Mouse (Mus musculus): ENCODE measurements at regions not wholly inside any gene's neighbourhood (a gene's known extent, or its start where the extent isn't known, plus 50 kb on each side); places are given as distances from the start of the nearest gene placed in this dataset.

DNA sequence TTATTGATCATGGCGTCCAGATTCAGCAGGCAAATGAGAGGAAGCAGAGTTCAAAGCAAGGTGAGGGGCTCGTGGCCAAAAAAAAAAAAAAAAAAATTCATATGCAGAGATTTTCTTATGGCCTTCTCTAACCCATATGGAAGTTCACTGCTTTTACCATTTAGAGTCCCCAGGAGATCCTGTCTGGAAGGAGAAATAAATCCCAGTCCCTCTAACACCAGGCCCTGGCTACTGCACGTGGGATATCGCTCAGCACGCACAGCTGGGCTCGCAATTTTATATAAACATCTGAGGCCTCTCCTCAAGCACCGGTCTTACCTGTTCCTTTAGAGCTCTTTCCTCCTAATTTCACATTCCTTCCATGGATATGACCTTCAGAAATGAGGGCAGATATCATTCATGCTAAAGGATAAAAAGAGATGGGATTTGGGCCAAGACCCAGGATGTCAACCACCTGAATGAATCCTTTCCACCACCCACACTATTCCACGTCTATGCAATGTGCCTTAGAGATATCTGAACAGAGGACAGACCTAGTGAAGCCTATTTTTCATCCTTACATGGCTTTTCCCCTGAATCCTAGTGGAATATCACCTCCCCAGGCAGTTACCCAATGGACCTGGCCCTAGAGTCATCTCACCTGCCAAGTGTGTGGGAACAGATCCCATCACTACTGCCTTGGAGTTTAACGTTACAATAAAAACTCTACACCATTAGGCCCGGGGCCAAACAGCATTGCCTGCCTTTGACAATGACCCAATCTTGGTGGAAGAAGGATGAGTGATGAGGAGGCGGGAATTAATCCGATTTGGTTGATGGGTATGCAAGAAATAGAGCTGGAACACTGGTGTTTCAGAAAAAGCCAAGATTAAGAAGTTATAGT lies 161.9 kb downstream of the Trim52 start:
- peaks cover 0 to 2% of the 10 kb centered on the region in 2 experiments; a peak in 2 of 4 replicates for H3K4me1 ChIP-seq (ENCODE audit: control insufficient read depth in 1 of 2, insufficient read depth in 2 of 2, low read length in 2 of 2)
- no peaks in the 10 kb centered on the region for H3K27me3 ChIP-seq (ENCODE audit: control insufficient read depth in 1 of 2, insufficient read depth in 2 of 2, low read length in 2 of 2)
- H3K9ac ChIP-seq (ENCODE audit: control insufficient read depth, low read depth, low read length, poor library complexity, severe bottlenecking), result no peak overlapping the region
- no peak for DNase-seq (ENCODE audit: low read depth, low spot score)
- no peaks in the 10 kb centered on the region for H3K9me3 ChIP-seq (replicated peaks; ENCODE audit: insufficient read depth, low read length)
- no peak overlapping the region for H3K27ac ChIP-seq (ENCODE audit: control insufficient read depth, low read depth, low read length)
- no peak overlapping the region for H3K4me3 ChIP-seq (ENCODE audit: control insufficient read depth in 1 of 2, insufficient read depth in 1 of 2, low read depth in 2 of 2, low read length in 2 of 2)
- TF ChIP-seq ZNF384 (IDR thresholded peaks at IDR 0.05; ENCODE audit: low read depth, low read length) (no peak), USF1 (IDR thresholded peaks at IDR 0.05; ENCODE audit: low read depth, low read length) (no peak)
- H3K36me3 ChIP-seq (ENCODE audit: control insufficient read depth in 1 of 2, insufficient read depth in 2 of 2, low read length in 2 of 2), result peaks cover 0 to 2% of the 10 kb centered on the region in 2 experiments; a peak in 1 of 4 replicates
- no peaks in the 10 kb centered on the region for H3K79me2 ChIP-seq (ENCODE audit: control insufficient read depth, insufficient read depth, low read length, poor library complexity)

- TF ChIP-seq GATA1 (IDR thresholded peaks at IDR 0.05; ENCODE audit: low read depth, low read length) (no peak), ZC3H11A (IDR thresholded peaks at IDR 0.05; ENCODE audit: low read depth, low read length) (no peak), E2F4 (IDR thresholded peaks at IDR 0.05; ENCODE audit: borderline replicate concordance, low read depth, low read length) (no peak), MAX (IDR thresholded peaks at IDR 0.05; ENCODE audit: low read length) (no peak), USF2 (IDR thresholded peaks at IDR 0.05; ENCODE audit: borderline replicate concordance in 1 of 2, insufficient read depth in 1 of 2, low read depth in 1 of 2, low read length in 2 of 2) (no peak), NELFE (IDR thresholded peaks at IDR 0.05; ENCODE audit: low read depth, low read length) (no peak), MYC (IDR thresholded peaks at IDR 0.05; ENCODE audit: low read depth, low read length) (no peak), JUND (IDR thresholded peaks at IDR 0.05; ENCODE audit: low read depth, low read length) (no peak), UBTF (IDR thresholded peaks at IDR 0.05; ENCODE audit: borderline replicate concordance, insufficient read depth, low read depth, low read length) (no peak)
- Histone ChIP-seq H3K4me3 (ENCODE audit: control insufficient read depth in 1 of 2, insufficient read depth in 1 of 2, low read depth in 2 of 2, low read length in 2 of 2) (no peak overlapping the region), H3K27me3 (ENCODE audit: control insufficient read depth in 1 of 2, insufficient read depth in 2 of 2, low read length in 2 of 2) (no peaks in the 10 kb centered on the region), H3K79me2 (ENCODE audit: control insufficient read depth, insufficient read depth, low read length, poor library complexity) (no peaks in the 10 kb centered on the region), H3K36me3 (ENCODE audit: control insufficient read depth in 1 of 2, insufficient read depth in 2 of 2, low read length in 2 of 2) (peaks cover 0 to 2% of the 10 kb centered on the region in 2 experiments; a peak in 1 of 4 replicates), H3K4me1 (ENCODE audit: control insufficient read depth in 1 of 2, insufficient read depth in 2 of 2, low read length in 2 of 2) (peaks cover 0 to 2% of the 10 kb centered on the region in 2 experiments; a peak in 2 of 4 replicates), H3K9me3 (replicated peaks; ENCODE audit: insufficient read depth, low read length) (no peaks in the 10 kb centered on the region), H3K27ac (ENCODE audit: control insufficient read depth, low read depth, low read length) (no peak overlapping the region), H3K9ac (ENCODE audit: control insufficient read depth, low read depth, low read length, poor library complexity, severe bottlenecking) (no peak overlapping the region)
- DNase-seq (ENCODE audit: low read depth, low spot score), result no peak
Measured at GRCm38 (mm10) chr14:106269680-106270079, 163.7 kb downstream of the Trim52 start.

GRCm38 (mm10) chr14:106313558-106313957 lies 207.6 kb downstream of the Trim52 start:
- no peaks in the 10 kb centered on the region; a peak in 2 of 4 replicates for H3K36me3 ChIP-seq (ENCODE audit: control insufficient read depth in 1 of 2, insufficient read depth in 2 of 2, low read length in 2 of 2)
- no peaks in the 10 kb centered on the region for H3K9me3 ChIP-seq (replicated peaks; ENCODE audit: insufficient read depth, low read length)

More at GRCm38 (mm10) chr14:106313558-106313957, 207.6 kb downstream of the Trim52 start:
- Histone ChIP-seq H3K27me3 (ENCODE audit: control insufficient read depth in 1 of 2, insufficient read depth in 2 of 2, low read length in 2 of 2) (no peaks in the 10 kb centered on the region), H3K9ac (ENCODE audit: control insufficient read depth, low read depth, low read length, poor library complexity, severe bottlenecking) (no peak overlapping the region), H3K79me2 (ENCODE audit: control insufficient read depth, insufficient read depth, low read length, poor library complexity) (no peaks in the 10 kb centered on the region), H3K4me3 (ENCODE audit: control insufficient read depth in 1 of 2, insufficient read depth in 1 of 2, low read depth in 2 of 2, low read length in 2 of 2) (no peak overlapping the region), H3K27ac (ENCODE audit: control insufficient read depth, low read depth, low read length) (no peak overlapping the region), H3K4me1 (ENCODE audit: control insufficient read depth in 1 of 2, insufficient read depth in 2 of 2, low read length in 2 of 2) (no peaks in the 10 kb centered on the region; a peak in 1 of 4 replicates)
- TF ChIP-seq GATA1 (IDR thresholded peaks at IDR 0.05; ENCODE audit: low read depth, low read length), result no peak
- no peak for TF ChIP-seq E2F4 (IDR thresholded peaks at IDR 0.05; ENCODE audit: borderline replicate concordance, low read depth, low read length)
- no peak for TF ChIP-seq GABPA (IDR thresholded peaks at IDR 0.05; ENCODE audit: low read depth, low read length)
- no peak for TF ChIP-seq SMC3 (IDR thresholded peaks at IDR 0.05; ENCODE audit: low read depth, low read length)
- TF ChIP-seq CHD1 (IDR thresholded peaks at IDR 0.05; ENCODE audit: low read depth, low read length), result no peak
- no peak for TF ChIP-seq ETS1 (IDR thresholded peaks at IDR 0.05; ENCODE audit: low read depth, low read length)
- no peak for TF ChIP-seq ZC3H11A (IDR thresholded peaks at IDR 0.05; ENCODE audit: low read depth, low read length)
- TF ChIP-seq MAFK (IDR thresholded peaks at IDR 0.05; ENCODE audit: borderline replicate concordance, low read depth, low read length), result no peak
- no peak for TF ChIP-seq TAL1 (IDR thresholded peaks at IDR 0.05; ENCODE audit: low read length)
- no peak for TF ChIP-seq MYB (IDR thresholded peaks at IDR 0.05; ENCODE audit: low read depth, low read length)
- no peak for TF ChIP-seq ZKSCAN1 (IDR thresholded peaks at IDR 0.05; ENCODE audit: low read depth, low read length)
- DNase-seq (ENCODE audit: low read depth, low spot score), result no peak

Measured in MEL (cell line).